Mouse (Mus musculus) brain, embryonic 14.5 days (tissue): ENCODE data around the gene Gm49358.

ENCODE experiments used
- CTCF ChIP-seq: fragments of 200-500 bp; IDR thresholded peaks from 2 replicates; pipeline ENCODE4 v1.5.1; 2012; ENCODE audit warnings: inconsistent platforms, mild to moderate bottlenecking, moderate library complexity, borderline replicate concordance; ENCODE audit not compliant: insufficient read depth, insufficient read length; ENCODE audit errors: extremely low read depth
- POLR2A ChIP-seq: fragments of 200-500 bp; IDR thresholded peaks from 2 replicates; pipeline ENCODE4 v1.6.1; 2012; ENCODE audit warnings: mild to moderate bottlenecking, inconsistent platforms, borderline replicate concordance; ENCODE audit not compliant: poor library complexity, insufficient read depth, insufficient read length, severe bottlenecking; ENCODE audit errors: extremely low read depth

- TF ChIP-seq CTCF (no peak), POLR2A (no peak)
Observed at GRCm38 (mm10) chr10:86872591-86872990, 108.8 kb downstream of the Gm49358 start.
